Mouse (Mus musculus) CH12.LX (cell line): ENCODE data around the gene Zic1. TPM values are rescaled to one million over a fixed set of nuclear protein-coding genes. Genes with fewer than 3 reads are reported as not detected.

Source experiments
- DNase-seq: peaks from one replicate; pipeline ENCODE4 v3.0.0-alpha.2; 2013; ENCODE audit errors: extremely low read depth
- H3K27ac ChIP-seq: 2 replicates; pipeline ENCODE4 v1.5.1; 2012; ENCODE audit warnings: low read depth, mild to moderate bottlenecking, control low read depth, moderate library complexity; ENCODE audit not compliant: insufficient read depth
- H3K27me3 ChIP-seq: replicated peaks from 2 replicates; pipeline ENCODE3; 2012; ENCODE audit warnings: inconsistent platforms
- H3K36me3 ChIP-seq, 2 experiments: replicated peaks in 1 of 2; 2 replicates each; pipeline versions ENCODE3 to v1.6.1; 2012; ENCODE audit warnings: inconsistent platforms in 1 of 2, low read length in 1 of 2, mild to moderate bottlenecking in 1 of 2, mixed read lengths in 1 of 2, moderate library complexity in 1 of 2; ENCODE audit not compliant: control insufficient read depth in 1 of 2, insufficient read depth in 1 of 2
- H3K4me1 ChIP-seq, 2 experiments: 2 replicates each; pipeline ENCODE4 v1.6.1; 2012; ENCODE audit warnings: inconsistent platforms in 1 of 2, moderate library complexity in 1 of 2; ENCODE audit not compliant: insufficient read depth in 2 of 2, control insufficient read depth in 1 of 2
- H3K4me2 ChIP-seq: 2 replicates; pipeline ENCODE4 v1.6.1; 2012; ENCODE audit warnings: low read depth, mild to moderate bottlenecking, control low read depth; ENCODE audit not compliant: poor library complexity, insufficient read depth, severe bottlenecking
- H3K4me3 ChIP-seq, 3 experiments: fragments of 150-350 bp in 1 of 3; sonication (generic) in 1 of 3; replicated peaks in 1 of 3; 2 replicates each; pipeline versions ENCODE3 to v1.5.1; 2011 to 2012; ENCODE audit warnings: low read depth in 2 of 3, low read length in 2 of 3, mild to moderate bottlenecking in 2 of 3, moderate library complexity in 2 of 3, control low read depth in 1 of 3, improper control_type of control experiment in 1 of 3, inconsistent platforms in 1 of 3, mixed read lengths in 1 of 3; ENCODE audit not compliant: poor library complexity in 1 of 3
- H3K79me2 ChIP-seq: replicated peaks from 2 replicates; pipeline ENCODE4 v1.6.1; 2012; ENCODE audit warnings: mild to moderate bottlenecking, moderate library complexity; ENCODE audit not compliant: control insufficient read depth, poor library complexity, insufficient read depth, severe bottlenecking; ENCODE audit errors: extremely low read depth
- H3K9ac ChIP-seq: 2 replicates; pipeline ENCODE4 v1.6.1; 2012; ENCODE audit warnings: low read depth, mild to moderate bottlenecking, control low read depth, moderate library complexity; ENCODE audit not compliant: insufficient read depth
- H3K9me3 ChIP-seq: replicated peaks from 2 replicates; pipeline ENCODE3; 2012; ENCODE audit warnings: low read length, inconsistent platforms, mixed read lengths
- BHLHE40 ChIP-seq: IDR thresholded peaks from 2 replicates; pipeline ENCODE4 v1.6.1; 2011; ENCODE audit warnings: mild to moderate bottlenecking, low read depth, low read length, improper control_type of control experiment
- CHD2 ChIP-seq: IDR thresholded peaks from 2 replicates; pipeline ENCODE4 v1.6.1; 2011; ENCODE audit warnings: low read length, improper control_type of control experiment
- EP300 ChIP-seq: IDR thresholded peaks from 2 replicates; pipeline ENCODE4 v1.6.1; 2011; ENCODE audit warnings: low read length, improper control_type of control experiment
- GABPA ChIP-seq: IDR thresholded peaks from 2 replicates; pipeline ENCODE4 v1.6.1; 2012; ENCODE audit warnings: low read depth, low read length, improper control_type of control experiment, inconsistent platforms; ENCODE audit not compliant: insufficient replicate concordance
- IRF4 ChIP-seq: IDR thresholded peaks from 2 replicates; pipeline ENCODE4 v1.6.1; 2014; ENCODE audit warnings: low read depth, mild to moderate bottlenecking, inconsistent platforms, low read length, improper control_type of control experiment
- JUN ChIP-seq: IDR thresholded peaks from 2 replicates; pipeline ENCODE4 v1.6.1; 2011; ENCODE audit warnings: low read depth, mild to moderate bottlenecking, low read length, improper control_type of control experiment, moderate library complexity; ENCODE audit not compliant: insufficient read depth
- JUND ChIP-seq: conservative IDR thresholded peaks from 2 replicates; pipeline ENCODE4 v1.6.1; 2011; ENCODE audit warnings: low read depth, low read length, improper control_type of control experiment
- MAFK ChIP-seq: IDR thresholded peaks from 2 replicates; pipeline ENCODE4 v1.6.1; 2011; ENCODE audit warnings: low read length, improper control_type of control experiment; ENCODE audit not compliant: insufficient replicate concordance
- MAZ ChIP-seq: IDR thresholded peaks from 2 replicates; pipeline ENCODE4 v1.6.1; 2012; ENCODE audit warnings: low read depth, mild to moderate bottlenecking, inconsistent platforms, low read length, improper control_type of control experiment, moderate library complexity
- MEF2A ChIP-seq: IDR thresholded peaks from 2 replicates; pipeline ENCODE4 v1.6.1; 2014; ENCODE audit warnings: low read depth, mild to moderate bottlenecking, inconsistent platforms, low read length, improper control_type of control experiment, borderline replicate concordance
- MXI1 ChIP-seq: IDR thresholded peaks from 2 replicates; pipeline ENCODE4 v1.6.1; 2011; ENCODE audit warnings: mild to moderate bottlenecking, low read depth, low read length, improper control_type of control experiment
- NELFE ChIP-seq: IDR thresholded peaks from 2 replicates; pipeline ENCODE4 v1.6.1; 2011; ENCODE audit warnings: low read depth, low read length, improper control_type of control experiment
- NRF1 ChIP-seq: IDR thresholded peaks from 2 replicates; pipeline ENCODE4 v1.6.1; 2014; ENCODE audit warnings: low read depth, mild to moderate bottlenecking, inconsistent platforms, low read length, improper control_type of control experiment, moderate library complexity
- PAX5 ChIP-seq: IDR thresholded peaks from 2 replicates; pipeline ENCODE4 v1.6.1; 2012; ENCODE audit warnings: low read length, inconsistent platforms, mixed read lengths
- POLR2A ChIP-seq: IDR thresholded peaks from 2 replicates; pipeline ENCODE4 v1.6.1; 2011; ENCODE audit warnings: low read depth, mild to moderate bottlenecking, improper control_type of control experiment, low read length
- RCOR1 ChIP-seq: conservative IDR thresholded peaks from 2 replicates; pipeline ENCODE4 v1.6.1; 2012; ENCODE audit warnings: low read depth, mild to moderate bottlenecking, inconsistent platforms, low read length, improper control_type of control experiment
- SIN3A ChIP-seq: IDR thresholded peaks from 2 replicates; pipeline ENCODE4 v1.6.1; 2012; ENCODE audit warnings: low read length, improper control_type of control experiment, inconsistent platforms
- SMC3 ChIP-seq: IDR thresholded peaks from 2 replicates; pipeline ENCODE4 v1.6.1; 2011; ENCODE audit warnings: low read depth, low read length, improper control_type of control experiment
- TBP ChIP-seq: conservative IDR thresholded peaks from 2 replicates; pipeline ENCODE4 v1.6.1; 2011; ENCODE audit warnings: low read depth, low read length, improper control_type of control experiment
- UBTF ChIP-seq: IDR thresholded peaks from 2 replicates; pipeline ENCODE4 v1.6.1; 2012; ENCODE audit warnings: low read depth, mild to moderate bottlenecking, inconsistent platforms, low read length, improper control_type of control experiment, moderate library complexity
- USF2 ChIP-seq: conservative IDR thresholded peaks from 2 replicates; pipeline ENCODE4 v1.6.1; 2011; ENCODE audit warnings: low read depth, low read length, improper control_type of control experiment
- ZMIZ1 ChIP-seq: IDR thresholded peaks from 2 replicates; pipeline ENCODE4 v1.6.1; 2012; ENCODE audit warnings: low read depth, mild to moderate bottlenecking, inconsistent platforms, low read length, improper control_type of control experiment
- ZNF384 ChIP-seq: IDR thresholded peaks from 2 replicates; pipeline ENCODE4 v1.6.1; 2012; ENCODE audit warnings: low read depth, low read length, improper control_type of control experiment, inconsistent platforms
- dilution Hi-C: fragments of 300-500 bp; cut with MboI; formaldehyde crosslinking; loops from 2 replicates; pipeline ENCODE4 v1.14.3; 2020; ENCODE audit warnings: low sequenced_read_pairs; ENCODE audit not compliant: extremely low pct_unique_long_range_greater_than_20kb, extremely low pct_ligation_motif_present
- in situ Hi-C: fragments of 300-500 bp; cut with MboI; formaldehyde crosslinking; loops from 3 replicates; pipeline ENCODE4 v1.14.3; 2019; ENCODE audit warnings: low sequenced_read_pairs, low pct_ligation_motif_present, low pct_unique_long_range_greater_than_20kb, mixed read lengths
- polyA plus RNA-seq: library from polyadenylated mRNA; unstranded; fragments of >175 nt; gene quantifications from 2 replicates; pipeline ENCODE4 v1.2.1, GENCODE M21; 2012; ENCODE audit warnings: low read depth; ENCODE audit not compliant: insufficient read length
- total RNA-seq, 2 experiments: library from RNA; depleted of rRNA; stranded (reverse); fragments of 300-350 nt in 1 of 2; fragments of >200 nt in 1 of 2; gene quantifications; 2 replicates each; pipeline ENCODE4 v1.2.3; 2012 to 2014

Zic1 gene
- total RNA-seq (2012; rRNA removed) (not detected in 2 replicates), total RNA-seq (2014; rRNA removed) (not detected in 2 replicates), polyA plus RNA-seq (not detected in 2 replicates)

DNA sequence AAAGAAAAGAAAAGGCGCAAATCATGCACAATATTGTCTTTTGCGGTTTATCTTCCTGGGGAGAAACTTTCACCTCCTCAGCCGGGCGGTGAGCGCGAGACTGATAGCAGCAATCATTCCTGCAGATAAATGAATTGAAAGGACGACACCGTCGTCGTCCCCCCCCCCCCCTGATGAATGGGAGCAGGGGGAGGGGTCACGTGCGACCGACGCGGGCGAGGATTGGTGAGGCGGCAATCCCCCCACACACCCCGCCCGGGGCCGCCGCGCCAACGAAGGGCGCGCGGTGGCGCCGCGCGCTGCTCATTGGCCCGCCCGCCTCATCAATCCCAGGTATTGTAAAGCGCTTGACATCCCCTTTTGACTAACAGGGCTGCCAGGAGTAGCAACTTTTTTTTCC, at the start of gene Zic1:
Zic1 (minus strand) TSS at position 147 of the 400 bp plus-strand sequence.
- no peak within 1 kb of the TSS for H3K27ac ChIP-seq
- dilution Hi-C loops: no loop called here
- no peak for TF ChIP-seq EP300
- TF ChIP-seq MAFK: no peak
- no peak for TF ChIP-seq CHD2
- TF ChIP-seq PAX5: no peak
- TF ChIP-seq NELFE: no peak
- TF ChIP-seq UBTF: no peak
- TF ChIP-seq SMC3: no peak
- TF ChIP-seq MEF2A: no peak
- TF ChIP-seq SIN3A: no peak
- no peak for TF ChIP-seq JUND
- TF ChIP-seq, all 38 proteins: peak for 0
- Histone ChIP-seq H3K27me3 (no peaks in the 10 kb centered on the region), H3K36me3 (no peaks in the 10 kb centered on the region), H3K4me3 (no peak within 1 kb of the TSS), H3K4me1 (no peaks in the 10 kb centered on the region), H3K4me2 (no peak within 1 kb of the TSS), H3K9me3 (peaks cover 62% of the 10 kb centered on the region), H3K79me2 (no peaks in the 10 kb centered on the region), H3K9ac (no peak within 1 kb of the TSS)
- DNase-seq: no peak
- in situ Hi-C loops: no loop called here

GRCm38 (mm10) chr9:91414007-91414661, 48.5 kb upstream of the Zic1 start:
- H3K27me3 ChIP-seq: no peaks in the 10 kb centered on the region
- no peaks in the 10 kb centered on the region for H3K79me2 ChIP-seq
- no peak overlapping the region for H3K9ac ChIP-seq
- no peak overlapping the region for H3K4me3 ChIP-seq
- H3K4me2 ChIP-seq: no peak overlapping the region
- DNase-seq: no peak
- H3K4me1 ChIP-seq: no peaks in the 10 kb centered on the region
- H3K27ac ChIP-seq: no peak overlapping the region
- in situ Hi-C loops (no loop called here), dilution Hi-C loops (no loop called here)
- no peaks in the 10 kb centered on the region for H3K36me3 ChIP-seq
- peaks cover 32% of the 10 kb centered on the region for H3K9me3 ChIP-seq
- TF ChIP-seq POLR2A: no peak
- TF ChIP-seq RCOR1: no peak
- TF ChIP-seq MAFK: no peak
- no peak for TF ChIP-seq IRF4
- no peak for TF ChIP-seq SMC3
- TF ChIP-seq USF2: no peak
- no peak for TF ChIP-seq ZMIZ1
- TF ChIP-seq MAZ: no peak
- TF ChIP-seq NELFE: no peak
- no peak for TF ChIP-seq ZNF384
- TF ChIP-seq MEF2A: no peak
- no peak for TF ChIP-seq TBP
- no peak for TF ChIP-seq JUN
- no peak for TF ChIP-seq MXI1
- no peak for TF ChIP-seq GABPA
- no peak for TF ChIP-seq BHLHE40
- no peak for TF ChIP-seq NRF1
- no peak for TF ChIP-seq SIN3A
- no peak for TF ChIP-seq UBTF
